28 mouse cellular contexts compared by ENCODE assay signal in the genomic region with DNA sequence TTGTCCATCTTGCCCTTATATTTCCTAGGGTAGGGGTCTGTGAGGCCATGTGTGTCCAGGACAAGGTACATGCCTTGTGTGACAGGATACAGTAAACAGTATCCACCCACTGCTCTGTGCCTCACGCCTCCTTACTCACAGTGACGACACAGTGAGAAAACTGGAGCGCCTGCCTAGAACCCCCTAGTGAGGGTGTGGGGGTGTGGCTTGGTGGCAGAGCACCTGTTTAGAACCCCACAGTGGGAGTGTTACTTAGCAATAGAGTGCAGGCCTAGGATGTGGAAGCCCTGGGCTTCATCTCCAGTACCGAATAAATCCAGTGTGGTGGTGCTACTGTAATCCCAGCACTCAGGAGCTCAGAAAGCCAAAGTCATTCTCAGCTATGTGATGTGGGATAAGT. TPM values are rescaled to one million over a fixed set of nuclear protein-coding genes. Genes with fewer than 3 reads are reported as not detected.
A peak's percentile ranks its signal among the peaks of the same experiment; 100 is the strongest.
DNase-seq lines count a peak whose midpoint lies in the region; ATAC-seq lines count a peak whose summit lies in the region.
"Had no signal": no experiment of that assay in that cellular context is flagged by ENCODE, and none has a peak within 500 bp of the region (broad histone marks: within the 10 kb centered on the region; RNA-seq: fewer than 3 reads in every experiment).

No protein-coding gene starts in this region.

- H3K27ac ChIP-seq in liver, embryonic 12.5 days: no peak overlapping the region
- H3K27ac ChIP-seq: embryonic facial prominence, embryonic 10.5 days; embryonic facial prominence, embryonic 13.5 days; forebrain, embryonic 12.5 days; forebrain, embryonic 15.5 days; gastrocnemius, adult 2 months; hindbrain, embryonic 12.5 days; hindbrain, embryonic 15.5 days had no signal

- ATAC-seq in frontal cortex, adult (ENCODE audit: low TSS enrichment): peak; percentile 88
- 0 out of 2 replicates have a peak, but pooled peaks have one; percentile 31 for ATAC-seq in liver, embryonic 12.5 days
- ATAC-seq: forebrain, embryonic 15.5 days; Patski had no signal

- H3K27me3 ChIP-seq in liver, embryonic 12.5 days (replicated peaks): no peaks in the 10 kb centered on the region
- H3K27me3 ChIP-seq: embryonic facial prominence, embryonic 13.5 days; forebrain, embryonic 12.5 days; forebrain, embryonic 15.5 days; hindbrain, embryonic 12.5 days; hindbrain, embryonic 15.5 days; Patski had no signal

- no peaks in the 10 kb centered on the region for H3K4me1 ChIP-seq in liver, embryonic 12.5 days
- H3K4me1 ChIP-seq: embryonic facial prominence, embryonic 10.5 days; embryonic facial prominence, embryonic 13.5 days; forebrain, embryonic 12.5 days; forebrain, embryonic 15.5 days; hindbrain, embryonic 12.5 days; hindbrain, embryonic 15.5 days had no signal

- H3K9ac ChIP-seq in liver, embryonic 12.5 days: no peak overlapping the region
- H3K9ac ChIP-seq: embryonic facial prominence, embryonic 13.5 days; forebrain, embryonic 12.5 days; forebrain, embryonic 15.5 days; hindbrain, embryonic 12.5 days; hindbrain, embryonic 15.5 days had no signal

- no peak for DNase-seq in frontal cortex, postnatal 14 days (ENCODE audit: low spot score in 2 of 2)
- peak; percentile 69 for DNase-seq in layer of hippocampus, adult 9-11 months
- no peak for DNase-seq in layer of hippocampus, postnatal 25 days (ENCODE audit: extremely low spot score in 1 of 2, low spot score in 1 of 2)
- DNase-seq in liver (no peak), R1 (ENCODE audit: low read depth, low spot score) (peak; percentile 46)
- DNase-seq in spleen, postnatal 14 days (ENCODE audit: low spot score in 2 of 2): no peak
- DNase-seq: adrenal gland, adult 2 months; adrenal gland, postnatal 14 days; cerebellum, adult 11-12 months; cerebellum, adult 8-10 months; cerebellum, postnatal 10 days; cerebellum, postnatal 36 days; embryo, embryonic 11 days; gastrocnemius, adult 2 months; gastrocnemius, postnatal 14 days; heart, adult 11 months had no signal

- peaks cover 98% of the 10 kb centered on the region for H3K36me3 ChIP-seq in liver, embryonic 12.5 days

- WGBS in liver, embryonic 12.5 days (ENCODE audit: insufficient replicate concordance): 82% methylated on average over 4 of the region's 4 CpGs

- H3K4me3 ChIP-seq in liver, embryonic 12.5 days: no peak overlapping the region
- H3K4me3 ChIP-seq: embryonic facial prominence, embryonic 10.5 days; embryonic facial prominence, embryonic 13.5 days; erythroblast, embryonic 14.5 days; forebrain, embryonic 12.5 days; forebrain, embryonic 15.5 days; gastrocnemius, adult 2 months; hindbrain, embryonic 12.5 days; hindbrain, embryonic 15.5 days had no signal

- H3K9me3 ChIP-seq in liver, embryonic 12.5 days (replicated peaks): peaks cover 8% of the 10 kb centered on the region
- H3K9me3 ChIP-seq: forebrain, embryonic 15.5 days; hindbrain, embryonic 15.5 days had no signal

- no peak overlapping the region for H3K4me2 ChIP-seq in liver, embryonic 12.5 days
- H3K4me2 ChIP-seq: embryonic facial prominence, embryonic 13.5 days; forebrain, embryonic 12.5 days; forebrain, embryonic 15.5 days; heart, embryonic 11.5 days; hindbrain, embryonic 12.5 days; hindbrain, embryonic 15.5 days had no signal

RNA-seq across cellular contexts. Expression of a gene that starts 37.1 kb away (rescaled TPM):
- total RNA-seq in layer of hippocampus, postnatal 25 days (2021): 10 to 100 TPM; 12.9 to 14.0 TPM
- 42.8 and 44.0 TPM in 2 replicates for polyA plus RNA-seq in liver, embryonic 12.5 days (2016; fragmentation: Nextera tagmentation; extraction: Ambion mirVana)

RNA-seq across cellular contexts. Expression of a gene that starts 48.2 kb away (rescaled TPM):
- total RNA-seq in layer of hippocampus, postnatal 25 days (2021): 10 to 100 TPM; 55.2 to 77.1 TPM
- polyA plus RNA-seq in liver, embryonic 12.5 days (2016; fragmentation: Nextera tagmentation; extraction: Ambion mirVana): 72.2 and 75.5 TPM in 2 replicates

RNA-seq across cellular contexts. Expression of a gene that starts 53.1 kb away (rescaled TPM):
- under 1 TPM; 0.47 to 0.61 TPM for total RNA-seq in layer of hippocampus, postnatal 25 days (2021)
- polyA plus RNA-seq in liver, embryonic 12.5 days (2016; fragmentation: Nextera tagmentation; extraction: Ambion mirVana): 2.6 and 3.1 TPM in 2 replicates
- total RNA-seq: ES-E14 had no signal
- polyA plus RNA-seq: Patski had no signal

Comparison
In these comparisons a context has a peak if more than half of its experiments do, and no peak if none do; other contexts are left out.
1. DNase-seq: peak in layer of hippocampus, adult 9-11 months (single experiment) and R1 (single experiment); none in frontal cortex, postnatal 14 days (0 of 2), layer of hippocampus, postnatal 25 days (0 of 2), liver (single experiment) and spleen, postnatal 14 days (0 of 2).